Comparison of ENCODE assay signal across 8 mouse cellular contexts in genomic region chr11:77489591-77490235, GRCm38 (mm10). TPM values are rescaled to one million over a fixed set of nuclear protein-coding genes. Genes with fewer than 3 reads are reported as not detected.
DNase-seq lines count a peak whose midpoint lies in the region; ATAC-seq and TF ChIP-seq lines count a peak whose summit lies in the region.

Gene Ankrd13b (minus strand): TSS chr11:77489678.

- TF ChIP-seq EP300 in stomach, postnatal 0 days (optimal IDR thresholded peaks at IDR 0.05): no peak

- H3K4me2 ChIP-seq in intestine, embryonic 15.5 days (replicated peaks): peak within 1 kb of the TSS; percentile 97
- peak within 1 kb of the TSS; percentile 90 for H3K4me2 ChIP-seq in limb, embryonic 12.5 days
- H3K4me2 ChIP-seq in midbrain, embryonic 13.5 days (replicated peaks): peak within 1 kb of the TSS; percentile 98
- peak within 1 kb of the TSS; percentile 97 for H3K4me2 ChIP-seq in stomach, postnatal 0 days (replicated peaks; ENCODE audit: low read depth)

- no peaks in the 10 kb centered on the region for H3K36me3 ChIP-seq in intestine, embryonic 15.5 days
- no peaks in the 10 kb centered on the region for H3K36me3 ChIP-seq in limb, embryonic 12.5 days
- no peaks in the 10 kb centered on the region for H3K36me3 ChIP-seq in midbrain, embryonic 13.5 days
- no peaks in the 10 kb centered on the region for H3K36me3 ChIP-seq in stomach, postnatal 0 days (ENCODE audit: control insufficient read depth, insufficient read depth, low read length)

- TF ChIP-seq CTCF in stomach, postnatal 0 days (IDR thresholded peaks at IDR 0.05; ENCODE audit: low read depth): no peak

- no peaks in the 10 kb centered on the region for H3K9me3 ChIP-seq in intestine, embryonic 15.5 days
- H3K9me3 ChIP-seq in limb, embryonic 12.5 days: no peaks in the 10 kb centered on the region
- no peaks in the 10 kb centered on the region for H3K9me3 ChIP-seq in midbrain, embryonic 13.5 days
- H3K9me3 ChIP-seq in stomach, postnatal 0 days (ENCODE audit: control insufficient read depth, low read length): no peaks in the 10 kb centered on the region

- H3K27me3 ChIP-seq in intestine, embryonic 15.5 days (replicated peaks): no peaks in the 10 kb centered on the region
- H3K27me3 ChIP-seq in limb, embryonic 12.5 days: no peaks in the 10 kb centered on the region
- H3K27me3 ChIP-seq in midbrain, embryonic 13.5 days: no peaks in the 10 kb centered on the region
- no peaks in the 10 kb centered on the region for H3K27me3 ChIP-seq in stomach, postnatal 0 days (ENCODE audit: control insufficient read depth, insufficient read depth, low read length)

- ATAC-seq in intestine, embryonic 15.5 days: peak; percentile 28; the same call in 1 of the 2 replicates
- ATAC-seq in limb, embryonic 12.5 days (ENCODE audit: insufficient number of reproducible peaks, insufficient read depth, low FRiP score, low TSS enrichment, low read depth): 0 out of 2 replicates have a peak, but pooled peaks have one; percentile 15
- ATAC-seq in midbrain, embryonic 13.5 days: peak; percentile 68
- no peak for ATAC-seq in stomach, postnatal 0 days (ENCODE audit: low FRiP score, low TSS enrichment)

- peaks cover 62% of the 10 kb centered on the region for H3K4me1 ChIP-seq in intestine, embryonic 15.5 days (replicated peaks)
- peaks cover 79% of the 10 kb centered on the region for H3K4me1 ChIP-seq in limb, embryonic 12.5 days (replicated peaks)
- H3K4me1 ChIP-seq in midbrain, embryonic 13.5 days (replicated peaks): peaks cover 78% of the 10 kb centered on the region
- peaks cover 19% of the 10 kb centered on the region for H3K4me1 ChIP-seq in stomach, postnatal 0 days (replicated peaks; ENCODE audit: control insufficient read depth, insufficient read depth)

- H3K9ac ChIP-seq in intestine, embryonic 15.5 days: peak within 1 kb of the TSS; percentile 75
- peak within 1 kb of the TSS; percentile 90 for H3K9ac ChIP-seq in limb, embryonic 12.5 days (replicated peaks)
- H3K9ac ChIP-seq in midbrain, embryonic 13.5 days (replicated peaks): peak within 1 kb of the TSS; percentile 98
- H3K9ac ChIP-seq in stomach, postnatal 0 days (ENCODE audit: low read length): peak within 1 kb of the TSS; percentile 76

- 0 out of 2 replicates have a peak within 1 kb of the TSS, but pooled peaks have one; percentile 36 for H3K27ac ChIP-seq in intestine, embryonic 15.5 days
- peak within 1 kb of the TSS; percentile 66; the same call in 1 of the 2 replicates for H3K27ac ChIP-seq in limb, embryonic 12.5 days
- peak within 1 kb of the TSS; percentile 93 for H3K27ac ChIP-seq in midbrain, embryonic 13.5 days
- H3K27ac ChIP-seq in stomach, postnatal 0 days (replicated peaks): peak within 1 kb of the TSS; percentile 95

- WGBS in intestine, embryonic 15.5 days: 1% methylated on average over 73 of the region's 87 CpGs
- 1% methylated on average over 58 of the region's 87 CpGs for WGBS in limb, embryonic 12.5 days
- WGBS in midbrain, embryonic 13.5 days: under 1% methylated on average over 58 of the region's 87 CpGs
- under 1% methylated on average over 54 of the region's 87 CpGs for WGBS in stomach, postnatal 0 days

- DNase-seq in ovary, adult 18-20 months (ENCODE audit: low spot score): peak; percentile 67
- no peak for DNase-seq in ovary, postnatal 10 days (ENCODE audit: low spot score)
- DNase-seq in cerebellum, postnatal 14 days: peak; percentile 89
- DNase-seq in gastrocnemius, postnatal 10 days: peak; percentile 74
- DNase-seq in stomach, postnatal 0 days (ENCODE audit: low spot score): peak; percentile 70

- H3K4me3 ChIP-seq in intestine, embryonic 15.5 days (replicated peaks): peak within 1 kb of the TSS; percentile 90
- peak within 1 kb of the TSS; percentile 85 for H3K4me3 ChIP-seq in limb, embryonic 12.5 days (replicated peaks)
- H3K4me3 ChIP-seq in midbrain, embryonic 13.5 days (replicated peaks): peak within 1 kb of the TSS; percentile 97
- peak within 1 kb of the TSS; percentile 77 for H3K4me3 ChIP-seq in stomach, postnatal 0 days (ENCODE audit: low read depth, low read length)

RNA-seq across cellular contexts. Expression of gene Ankrd13b, which starts in this region (rescaled TPM):
- 1 to 10 TPM; 7.2 to 9.3 TPM for total RNA-seq in gastrocnemius, postnatal 10 days (2021)
- polyA plus RNA-seq in intestine, embryonic 15.5 days (2015; fragmentation: Nextera tagmentation; extraction: Ambion mirVana): 4.9 and 5.1 TPM in 2 replicates
- 12.9 and 13.1 TPM in 2 replicates for polyA plus RNA-seq in limb, embryonic 12.5 days (2016; fragmentation: Nextera tagmentation; extraction: Ambion mirVana)
- 20.8 and 27.6 TPM in 2 replicates for polyA plus RNA-seq in midbrain, embryonic 13.5 days (2015; fragmentation: Nextera tagmentation; extraction: Ambion mirVana)
- 2.4 and 3.0 TPM in 2 replicates for polyA plus RNA-seq in stomach, postnatal 0 days (2015; fragmentation: Nextera tagmentation; extraction: Ambion mirVana)

Comparison
In these comparisons a context has a peak if more than half of its experiments do, and no peak if none do; other contexts are left out.
1. H3K27ac ChIP-seq: peak in every context shown above with its lines; median percentile 95 in stomach, postnatal 0 days; 93 in midbrain, embryonic 13.5 days; 66 in limb, embryonic 12.5 days; 36 in intestine, embryonic 15.5 days.